Mouse (Mus musculus): ENCODE measurements at regions not wholly inside any gene's neighbourhood (a gene's known extent, or its start where the extent isn't known, plus 50 kb on each side); places are given as distances from the start of the nearest gene placed in this dataset.

GRCm38 (mm10) chr16:92905626-92906025 lies 79.7 kb upstream of the Runx1 start:
- H3K36me3 ChIP-seq (replicated peaks; ENCODE audit: insufficient read depth, low read length): no peaks in the 10 kb centered on the region

GRCm38 (mm10) chr16:92903892-92904473 lies 78.0 kb upstream of the Runx1 start:
- no peaks in the 10 kb centered on the region for H3K27me3 ChIP-seq (ENCODE audit: insufficient read depth, low read length)
- no peaks in the 10 kb centered on the region for H3K9me3 ChIP-seq (ENCODE audit: low read length)
- no peak for TF ChIP-seq EP300 (IDR thresholded peaks at IDR 0.05; ENCODE audit: low read depth)
- H3K4me3 ChIP-seq (ENCODE audit: low read depth, low read length): no peak overlapping the region
- ATAC-seq (no peak), DNase-seq (no peak)
- H3K4me2 ChIP-seq (ENCODE audit: low read depth, low read length): no peak overlapping the region
- no peaks in the 10 kb centered on the region for H3K4me1 ChIP-seq (ENCODE audit: insufficient read depth)
- no peak overlapping the region for H3K27ac ChIP-seq (ENCODE audit: low read depth)
- H3K9ac ChIP-seq (replicated peaks): no peak overlapping the region
- 36% methylated on average over 9 of the region's 9 CpGs for WGBS (ENCODE audit: insufficient replicate concordance)
- no peaks in the 10 kb centered on the region for H3K36me3 ChIP-seq (replicated peaks; ENCODE audit: insufficient read depth, low read length)

More at GRCm38 (mm10) chr16:92905626-92906025, 79.7 kb upstream of the Runx1 start:
- Histone ChIP-seq H3K4me1 (ENCODE audit: insufficient read depth) (no peaks in the 10 kb centered on the region), H3K9ac (replicated peaks) (no peak overlapping the region), H3K27ac (ENCODE audit: low read depth) (no peak overlapping the region), H3K27me3 (ENCODE audit: insufficient read depth, low read length) (no peaks in the 10 kb centered on the region), H3K4me2 (ENCODE audit: low read depth, low read length) (no peak overlapping the region), H3K9me3 (ENCODE audit: low read length) (no peaks in the 10 kb centered on the region), H3K4me3 (ENCODE audit: low read depth, low read length) (no peak overlapping the region)
- 77% methylated on average over 6 of the region's 6 CpGs for WGBS (ENCODE audit: insufficient replicate concordance)
- TF ChIP-seq CTCF (IDR thresholded peaks at IDR 0.05; ENCODE audit: low read depth) (no peak), EP300 (IDR thresholded peaks at IDR 0.05; ENCODE audit: low read depth) (no peak)
- DNase-seq (no peak), ATAC-seq (no peak)

- no peaks in the 10 kb centered on the region for H3K9me3 ChIP-seq (ENCODE audit: low read length)
- DNase-seq (no peak), ATAC-seq (no peak)
- no peaks in the 10 kb centered on the region for H3K27me3 ChIP-seq (ENCODE audit: insufficient read depth, low read length)
- H3K4me3 ChIP-seq (ENCODE audit: low read depth, low read length): no peak overlapping the region
- TF ChIP-seq CTCF (IDR thresholded peaks at IDR 0.05; ENCODE audit: low read depth) (no peak), EP300 (IDR thresholded peaks at IDR 0.05; ENCODE audit: low read depth) (no peak)
- no peak overlapping the region for H3K4me2 ChIP-seq (ENCODE audit: low read depth, low read length)
- H3K27ac ChIP-seq (ENCODE audit: low read depth): no peak overlapping the region
- WGBS (ENCODE audit: insufficient replicate concordance): 81% methylated on average over 7 of the region's 7 CpGs
- no peak overlapping the region for H3K9ac ChIP-seq (replicated peaks)
- H3K4me1 ChIP-seq (ENCODE audit: insufficient read depth): no peaks in the 10 kb centered on the region
- no peaks in the 10 kb centered on the region for H3K36me3 ChIP-seq (replicated peaks; ENCODE audit: insufficient read depth, low read length)
These were observed 77.5 kb upstream of the Runx1 start for GRCm38 (mm10) chr16:92903486-92903885.

GRCm38 (mm10) chr16:92899704-92900103 lies 73.8 kb upstream of the Runx1 start:
- Histone ChIP-seq H3K36me3 (replicated peaks; ENCODE audit: insufficient read depth, low read length) (no peaks in the 10 kb centered on the region), H3K27ac (ENCODE audit: low read depth) (no peak overlapping the region), H3K9me3 (ENCODE audit: low read length) (no peaks in the 10 kb centered on the region), H3K4me2 (ENCODE audit: low read depth, low read length) (no peak overlapping the region), H3K27me3 (ENCODE audit: insufficient read depth, low read length) (no peaks in the 10 kb centered on the region), H3K4me3 (ENCODE audit: low read depth, low read length) (no peak overlapping the region), H3K4me1 (ENCODE audit: insufficient read depth) (no peaks in the 10 kb centered on the region), H3K9ac (replicated peaks) (no peak overlapping the region)
- no peak for DNase-seq
- no peak for TF ChIP-seq CTCF (IDR thresholded peaks at IDR 0.05; ENCODE audit: low read depth)
- no peak for TF ChIP-seq EP300 (IDR thresholded peaks at IDR 0.05; ENCODE audit: low read depth)
- ATAC-seq: no peak
- WGBS (ENCODE audit: insufficient replicate concordance): 53% methylated on average over 1 of the region's 1 CpGs

- TF ChIP-seq EP300 (IDR thresholded peaks at IDR 0.05; ENCODE audit: low read depth) (no peak), CTCF (IDR thresholded peaks at IDR 0.05; ENCODE audit: low read depth) (no peak)
- H3K4me3 ChIP-seq (ENCODE audit: low read depth, low read length): no peak overlapping the region
- no peak overlapping the region for H3K27ac ChIP-seq (ENCODE audit: low read depth)
- WGBS (ENCODE audit: insufficient replicate concordance): 54% methylated on average over 2 of the region's 2 CpGs
- no peaks in the 10 kb centered on the region for H3K27me3 ChIP-seq (ENCODE audit: insufficient read depth, low read length)
- no peak overlapping the region for H3K9ac ChIP-seq (replicated peaks)
- no peak overlapping the region for H3K4me2 ChIP-seq (ENCODE audit: low read depth, low read length)
- DNase-seq (no peak), ATAC-seq (no peak)
- no peaks in the 10 kb centered on the region for H3K4me1 ChIP-seq (ENCODE audit: insufficient read depth)
- H3K9me3 ChIP-seq (ENCODE audit: low read length): no peaks in the 10 kb centered on the region
- no peaks in the 10 kb centered on the region for H3K36me3 ChIP-seq (replicated peaks; ENCODE audit: insufficient read depth, low read length)
These were observed 65.8 kb upstream of the Runx1 start for GRCm38 (mm10) chr16:92891741-92892140.

- no peaks in the 10 kb centered on the region for H3K4me1 ChIP-seq (ENCODE audit: insufficient read depth)
- H3K27ac ChIP-seq (ENCODE audit: low read depth): no peak overlapping the region
- H3K9ac ChIP-seq (replicated peaks): no peak overlapping the region
- no peak for ATAC-seq
- H3K4me2 ChIP-seq (ENCODE audit: low read depth, low read length): no peak overlapping the region
- WGBS (ENCODE audit: insufficient replicate concordance): 64% methylated on average over 3 of the region's 3 CpGs
- no peak overlapping the region for H3K4me3 ChIP-seq (ENCODE audit: low read depth, low read length)
- H3K36me3 ChIP-seq (replicated peaks; ENCODE audit: insufficient read depth, low read length): no peaks in the 10 kb centered on the region
- no peaks in the 10 kb centered on the region for H3K9me3 ChIP-seq (ENCODE audit: low read length)
- DNase-seq: no peak
- TF ChIP-seq CTCF (IDR thresholded peaks at IDR 0.05; ENCODE audit: low read depth) (no peak), EP300 (IDR thresholded peaks at IDR 0.05; ENCODE audit: low read depth) (no peak)
- H3K27me3 ChIP-seq (ENCODE audit: insufficient read depth, low read length): no peaks in the 10 kb centered on the region
These were observed 64.8 kb upstream of the Runx1 start for GRCm38 (mm10) chr16:92890713-92891112.

GRCm38 (mm10) chr16:92889537-92889936 lies 63.6 kb upstream of the Runx1 start:
- Histone ChIP-seq H3K9ac (replicated peaks) (no peak overlapping the region), H3K27me3 (ENCODE audit: insufficient read depth, low read length) (no peaks in the 10 kb centered on the region), H3K4me1 (ENCODE audit: insufficient read depth) (peaks cover 2% of the 10 kb centered on the region; the same call in 1 of the 2 replicates), H3K27ac (ENCODE audit: low read depth) (no peak overlapping the region), H3K4me3 (ENCODE audit: low read depth, low read length) (no peak overlapping the region), H3K4me2 (ENCODE audit: low read depth, low read length) (no peak overlapping the region), H3K9me3 (ENCODE audit: low read length) (no peaks in the 10 kb centered on the region), H3K36me3 (replicated peaks; ENCODE audit: insufficient read depth, low read length) (no peaks in the 10 kb centered on the region)
- TF ChIP-seq EP300 (IDR thresholded peaks at IDR 0.05; ENCODE audit: low read depth): no peak
- TF ChIP-seq CTCF (IDR thresholded peaks at IDR 0.05; ENCODE audit: low read depth): no peak
- no peak for DNase-seq
- no peak for ATAC-seq
- 77% methylated on average over 10 of the region's 10 CpGs for WGBS (ENCODE audit: insufficient replicate concordance)
